Mouse (Mus musculus) macrophage (primary cell): ENCODE results near the gene Pgp. TPM values are rescaled to one million over a fixed set of nuclear protein-coding genes. Genes with fewer than 3 reads are reported as not detected.

Experiments used
- H3K27ac ChIP-seq: fragments of 350-480 bp; formaldehyde crosslinking; 2 replicates; pipeline ENCODE4 v1.9.0; 2021
- H3K36me3 ChIP-seq: fragments of 350-480 bp; formaldehyde crosslinking; 2 replicates; pipeline ENCODE4 v1.9.0; 2021; ENCODE audit errors: inconsistent target
- H3K4me3 ChIP-seq: fragments of 350-480 bp; formaldehyde crosslinking; 2 replicates; pipeline ENCODE4 v1.9.0; 2021; ENCODE audit errors: inconsistent target
- H3K79me2 ChIP-seq: fragments of 350-480 bp; formaldehyde crosslinking; 2 replicates; pipeline ENCODE4 v1.9.0; 2021; ENCODE audit errors: inconsistent target
- WGBS: methylation state at CpG from one replicate; pipeline ENCODE4 v1.1.7; 2026; ENCODE audit warnings: inconsistent platforms; ENCODE audit not compliant: missing documents; 5-methylcytosine and 5-hydroxymethylcytosine counted together
- polyA plus RNA-seq: library from polyadenylated mRNA; stranded (reverse); fragments of 250-400 nt; gene quantifications from 3 replicates; pipeline ENCODE4 v1.2.4, GENCODE M21; 2018; ENCODE audit warnings: inconsistent platforms

Gene Pgp
- polyA plus RNA-seq, 1 experiment from 2014 or later, result 7.0 TPM

DNA sequence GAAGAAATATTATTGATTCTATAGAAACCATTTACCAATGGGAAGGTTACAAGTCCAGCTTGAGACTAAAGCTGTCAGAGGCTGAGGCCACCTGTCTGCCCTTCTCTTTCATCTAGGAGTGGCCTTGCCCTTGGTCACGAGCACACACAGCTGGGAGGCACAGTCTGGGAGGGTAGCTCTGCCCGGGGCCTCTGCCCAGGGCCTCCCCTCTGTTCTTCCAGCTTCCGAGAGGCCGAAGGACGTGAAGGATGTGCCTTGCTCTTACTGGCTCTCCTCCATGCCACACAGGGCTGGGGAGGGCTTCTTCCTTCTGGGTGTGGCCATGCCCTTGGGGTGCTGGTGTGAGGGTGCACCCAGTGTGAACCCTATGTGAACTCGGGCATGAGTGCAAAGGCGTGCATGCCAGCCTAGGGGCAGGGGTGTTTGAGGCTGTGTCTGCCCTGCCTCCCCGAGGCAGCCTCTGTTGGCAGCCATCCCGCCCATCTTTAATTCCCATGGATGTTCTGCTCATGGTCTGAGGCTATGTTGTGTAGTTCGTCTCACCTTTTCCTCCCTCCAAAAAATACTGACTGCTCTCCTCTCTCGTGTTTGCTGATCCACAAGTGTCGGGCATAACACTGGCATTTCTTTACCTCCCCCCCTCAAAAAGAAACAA, 37.7 kb downstream of the Pgp start:
- no peak overlapping the region for H3K4me3 ChIP-seq
- 96% methylated on average over 12 of the region's 12 CpGs for WGBS
- H3K27ac ChIP-seq, result no peak overlapping the region
- H3K79me2 ChIP-seq, result no peaks in the 10 kb centered on the region
- H3K36me3 ChIP-seq, result peaks cover 47% of the 10 kb centered on the region

GRCm38 (mm10) chr17:24513609-24514008, 43.4 kb downstream of the Pgp start:
- Histone ChIP-seq H3K36me3 (peaks cover 93% of the 10 kb centered on the region), H3K79me2 (no peaks in the 10 kb centered on the region), H3K27ac (no peak overlapping the region), H3K4me3 (no peak overlapping the region)
- 73% methylated on average over 5 of the region's 5 CpGs for whole genome bisulfite sequencing

GRCm38 (mm10) chr17:24514270-24515257, 44.4 kb downstream of the Pgp start:
- H3K27ac ChIP-seq, result no peak overlapping the region
- 96% methylated on average over 23 of the region's 24 CpGs for WGBS
- H3K36me3 ChIP-seq, result peaks cover 89% of the 10 kb centered on the region
- H3K79me2 ChIP-seq, result peaks cover 6% of the 10 kb centered on the region; the same call in 1 of the 2 replicates
- H3K4me3 ChIP-seq, result no peak overlapping the region

DNA sequence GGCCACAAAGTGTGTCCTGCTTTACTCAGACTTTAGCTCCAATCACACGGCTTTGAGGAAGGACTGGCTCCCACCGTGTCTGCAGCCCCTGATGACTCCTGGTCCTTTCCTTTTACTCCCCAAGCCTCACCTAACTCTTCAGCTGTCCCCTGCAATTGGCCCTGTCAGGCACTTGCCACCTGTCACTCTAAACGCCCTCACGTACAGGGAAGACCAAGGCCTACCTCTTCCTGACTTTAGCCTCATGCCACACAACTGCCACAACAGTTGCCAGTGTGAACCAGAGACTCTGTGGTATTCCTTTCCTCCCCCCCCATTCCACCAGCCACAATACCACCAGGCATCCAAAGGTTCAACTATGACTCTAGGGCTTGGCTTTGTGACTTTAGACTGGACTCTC, 50.3 kb downstream of the Pgp start:
- H3K27ac ChIP-seq, result no peak overlapping the region
- peaks cover 36% of the 10 kb centered on the region for H3K36me3 ChIP-seq
- no peak overlapping the region for H3K4me3 ChIP-seq
- H3K79me2 ChIP-seq, result peaks cover 65% of the 10 kb centered on the region
- 91% methylated on average over 4 of the region's 4 CpGs for WGBS

Other genes starting within 250 kb of the Pgp start
- gene Tedc2, start 249.5 kb upstream of the Pgp start, polyA plus RNA-seq, result 2.8 to 5.5 TPM (median 4.0 TPM) in 3 replicates
- gene Ccnf, start 218.9 kb upstream of the Pgp start, polyA plus RNA-seq, result 1.3 to 5.7 TPM (median 3.2 TPM) in 3 replicates
- gene Abca17, start 119.3 kb upstream of the Pgp start, polyA plus RNA-seq, result 0.16 to 0.30 TPM (median 0.26 TPM) in 3 replicates
- 26.0 to 44.3 TPM (median 31.7 TPM) in 3 replicates for gene Abca3, start 118.4 kb upstream of the Pgp start, polyA plus RNA-seq
- 59.5 to 100 TPM (median 80.3 TPM) in 3 replicates for gene Rnps1, start 55.8 kb upstream of the Pgp start, polyA plus RNA-seq
- gene Eci1, start 43.8 kb upstream of the Pgp start, polyA plus RNA-seq, result 10.4 to 30.9 TPM (median 23.5 TPM) in 3 replicates
- 0.23 to 1.5 TPM (median 1.1 TPM) in 3 replicates for gene Dnase1l2, start 27.3 kb upstream of the Pgp start, polyA plus RNA-seq
- gene E4f1, start 79 bp upstream of the Pgp start, polyA plus RNA-seq, result 7.7 to 13.8 TPM (median 10.3 TPM) in 3 replicates
- gene Bricd5, start 3.5 kb downstream of the Pgp start, polyA plus RNA-seq, result not detected in 3 replicates
- 10.9 to 13.2 TPM (median 11.6 TPM) in 3 replicates for gene Mlst8, start 8.7 kb downstream of the Pgp start, polyA plus RNA-seq
- not detected in 3 replicates for gene Caskin1, start 18.2 kb downstream of the Pgp start, polyA plus RNA-seq
- gene Traf7, start 57.5 kb downstream of the Pgp start, polyA plus RNA-seq, result 42.9 to 61.3 TPM (median 48.4 TPM) in 3 replicates
- gene Rab26, start 63.8 kb downstream of the Pgp start, polyA plus RNA-seq, result not detected in 3 replicates
- 9.7 to 18.0 TPM (median 16.3 TPM) in 3 replicates for gene Pkd1, start 79.4 kb downstream of the Pgp start, polyA plus RNA-seq
- gene Tsc2, start 162.2 kb downstream of the Pgp start, polyA plus RNA-seq, result 33.7 to 43.4 TPM (median 35.5 TPM) in 3 replicates
- 3.1 to 5.8 TPM (median 3.7 TPM) in 3 replicates for gene Nthl1, start 162.3 kb downstream of the Pgp start, polyA plus RNA-seq
- 0.15 TPM in 1 of 3 replicates, not detected in the others for gene Slc9a3r2, start 179.9 kb downstream of the Pgp start, polyA plus RNA-seq
- gene Npw, start 188.1 kb downstream of the Pgp start, polyA plus RNA-seq, result not detected in 3 replicates
- 8.0 to 14.3 TPM (median 12.2 TPM) in 3 replicates for gene Zfp598, start 199.3 kb downstream of the Pgp start, polyA plus RNA-seq
- 0.14 to 0.76 TPM (median 0.19 TPM) in 3 replicates for gene Syngr3, start 219.6 kb downstream of the Pgp start, polyA plus RNA-seq
- 16.2 to 28.0 TPM (median 20.3 TPM) in 3 replicates for gene Gfer, start 225.8 kb downstream of the Pgp start, polyA plus RNA-seq
- gene Noxo1, start 225.8 kb downstream of the Pgp start, polyA plus RNA-seq, result 0.50 to 3.8 TPM (median 0.72 TPM) in 3 replicates
- 10.6 to 22.6 TPM (median 18.7 TPM) in 3 replicates for gene Tbl3, start 237.3 kb downstream of the Pgp start, polyA plus RNA-seq
- not detected in 3 replicates for gene Rnf151, start 247.7 kb downstream of the Pgp start, polyA plus RNA-seq
- 612 to 1,759 TPM (median 1,226 TPM) in 3 replicates for gene Rps2, start 247.7 kb downstream of the Pgp start, polyA plus RNA-seq